Mouse (Mus musculus) thymus, postnatal 4 days (tissue): Measurements from ENCODE around the gene Stox2.

Experiments used
- DNase-seq: peaks from one replicate; pipeline ENCODE4 v3.0.0; 2021

Gene Stox2

GRCm38 (mm10) chr8:47404852-47405251, 41.3 kb downstream of the Stox2 start:
- DNase-seq: no peak

GRCm38 (mm10) chr8:47392927-47393326, 53.2 kb downstream of the Stox2 start:
- DNase-seq: no peak

GRCm38 (mm10) chr8:47392290-47392689, 53.9 kb downstream of the Stox2 start:
- DNase-seq: no peak

GRCm38 (mm10) chr8:47391844-47392243, 54.3 kb downstream of the Stox2 start:
- DNase-seq: no peak

- DNase-seq: no peak
Observed at GRCm38 (mm10) chr8:47389430-47389829, 56.7 kb downstream of the Stox2 start.

- no peak for DNase-seq
Observed at GRCm38 (mm10) chr8:47388171-47388570, 58.0 kb downstream of the Stox2 start.

- peak; percentile 36 for DNase-seq
Observed at GRCm38 (mm10) chr8:47385810-47386209, 60.4 kb downstream of the Stox2 start.

GRCm38 (mm10) chr8:47384151-47384550, 62.0 kb downstream of the Stox2 start:
- DNase-seq: no peak

GRCm38 (mm10) chr8:47383632-47384031, 62.5 kb downstream of the Stox2 start:
- DNase-seq: no peak

- no peak for DNase-seq
Observed at GRCm38 (mm10) chr8:47381216-47381615, 64.9 kb downstream of the Stox2 start.

GRCm38 (mm10) chr8:47380725-47381124, 65.4 kb downstream of the Stox2 start:
- DNase-seq: no peak

- no peak for DNase-seq
Observed at GRCm38 (mm10) chr8:47380075-47380474, 66.1 kb downstream of the Stox2 start.

- no peak for DNase-seq
Observed at GRCm38 (mm10) chr8:47376651-47377050, 69.5 kb downstream of the Stox2 start.

GRCm38 (mm10) chr8:47373757-47374156, 72.4 kb downstream of the Stox2 start:
- peak; percentile 13 for DNase-seq

GRCm38 (mm10) chr8:47371539-47371938, 74.6 kb downstream of the Stox2 start:
- DNase-seq: no peak

GRCm38 (mm10) chr8:47371081-47371480, 75.1 kb downstream of the Stox2 start:
- DNase-seq: no peak

GRCm38 (mm10) chr8:47370421-47371080, 75.6 kb downstream of the Stox2 start:
- DNase-seq: peak; percentile 87

- no peak for DNase-seq
Observed at GRCm38 (mm10) chr8:47369949-47370348, 76.2 kb downstream of the Stox2 start.

- no peak for DNase-seq
Observed at GRCm38 (mm10) chr8:47369044-47369769, 77.0 kb downstream of the Stox2 start.

GRCm38 (mm10) chr8:47367029-47367428, 79.1 kb downstream of the Stox2 start:
- DNase-seq: no peak

GRCm38 (mm10) chr8:47363271-47363670, 82.9 kb downstream of the Stox2 start:
- no peak for DNase-seq

- no peak for DNase-seq
Observed at GRCm38 (mm10) chr8:47355340-47355906, 90.7 kb downstream of the Stox2 start.

- DNase-seq: no peak
Observed at GRCm38 (mm10) chr8:47354523-47355168, 91.5 kb downstream of the Stox2 start.
